Mouse (Mus musculus) layer of hippocampus, adult 2 months (tissue): ENCODE results near the gene Olfr1494. TPM values are rescaled to one million over a fixed set of nuclear protein-coding genes. Genes with fewer than 3 reads are reported as not detected.

Source experiments
- DNase-seq, 2 experiments: peaks; one replicate each; pipeline ENCODE4 v3.0.0; 2022; ENCODE audit warnings: low spot score in 2 of 2
- H3K27ac ChIP-seq: fragments of 200-600 bp; 2 replicates; pipeline ENCODE4 v1.8.1; 2022
- H3K4me3 ChIP-seq: fragments of 200-600 bp; 2 replicates; pipeline ENCODE4 v1.8.1; 2022; ENCODE audit warnings: mild to moderate bottlenecking
- CTCF ChIP-seq: fragments of 200-600 bp; conservative IDR thresholded peaks from 2 replicates; pipeline ENCODE4 v1.8.1; 2022; ENCODE audit warnings: antibody characterized with exemption, mild to moderate bottlenecking, moderate library complexity
- long read RNA-seq, 2 experiments: library from polyadenylated mRNA; stranded (forward); transcript quantifications; one replicate each; pipeline ENCODE4 v2.0.0; 2021; ENCODE audit warnings: borderline mapping rate in 2 of 2
- total RNA-seq, 2 experiments: library from RNA; stranded (reverse); gene quantifications; 2 replicates each; pipeline ENCODE4 v1.2.3; 2021

The Olfr1494 gene
- total RNA-seq = not detected
- long read RNA-seq, experiment 1 = 0 reads
- long read RNA-seq, experiment 2 = 0 reads

DNA sequence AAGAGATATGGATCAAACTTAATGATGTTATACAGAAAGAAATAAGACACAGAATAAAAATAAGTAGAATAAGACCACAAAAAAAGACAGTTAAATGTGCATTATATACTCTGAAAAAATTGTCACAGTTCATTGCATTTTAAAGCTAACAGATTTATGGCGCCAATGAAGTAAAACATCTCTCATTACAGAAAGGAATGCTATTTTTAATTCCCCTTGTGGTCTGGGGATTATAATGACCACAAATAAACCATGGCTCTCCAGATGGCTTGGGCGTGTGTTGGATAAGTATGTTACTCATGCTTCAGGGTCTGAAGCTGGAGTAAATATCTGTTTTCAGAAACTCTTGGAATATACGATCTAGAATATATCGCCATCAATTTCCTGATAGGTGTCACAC, at the start of gene Olfr1494:
Gene Olfr1494 (plus strand): TSS at position 301 of the 400 bp plus-strand sequence.
- Histone ChIP-seq H3K27ac (no peak within 1 kb of the TSS), H3K4me3 (no peak within 1 kb of the TSS)
- TF ChIP-seq CTCF = no peak
- no peak for DNase-seq

GRCm38 (mm10) chr19:13696968-13697367, 42.6 kb upstream of the Olfr1494 start, which contains the start of gene Olfr1491:
TSS of gene Olfr1491 (plus strand) at chr19:13697268.
- no peak for DNase-seq
- no peak within 1 kb of the TSS for H3K4me3 ChIP-seq
- H3K27ac ChIP-seq = no peak within 1 kb of the TSS
- TF ChIP-seq CTCF = no peak

DNA sequence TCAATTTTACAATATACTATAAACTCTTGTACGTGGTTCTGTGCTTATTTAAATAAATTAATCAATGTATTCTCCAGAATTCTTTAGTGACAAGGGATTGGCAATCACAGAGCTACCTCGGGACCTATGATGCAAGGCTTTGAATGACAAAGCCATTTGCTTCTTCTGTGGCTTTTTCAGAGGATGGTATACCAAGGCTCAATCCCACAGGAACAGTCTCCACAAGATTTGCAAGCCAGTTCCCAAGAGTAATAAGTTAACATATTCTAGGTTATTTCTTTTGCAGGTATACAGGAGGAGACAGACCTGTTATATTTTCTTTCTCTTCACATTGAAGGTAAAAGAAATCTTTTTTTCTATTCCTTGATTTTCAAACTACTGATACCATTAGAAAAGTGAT, 16.6 kb upstream of the Olfr1494 start, which contains the start of gene Olfr1493-ps1:
Gene Olfr1493-ps1 (plus strand): TSS at position 301 of the 400 bp plus-strand sequence.
- no peak for DNase-seq
- no peak within 1 kb of the TSS for H3K4me3 ChIP-seq
- no peak within 1 kb of the TSS for H3K27ac ChIP-seq
- no peak for TF ChIP-seq CTCF

GRCm38 (mm10) chr19:13749366-13749765, 9.8 kb downstream of the Olfr1494 start:
- no peak for TF ChIP-seq CTCF
- Histone ChIP-seq H3K27ac (no peak overlapping the region), H3K4me3 (no peak overlapping the region)
- DNase-seq = no peak

GRCm38 (mm10) chr19:13764306-13764705, 24.8 kb downstream of the Olfr1494 start, which contains the start of gene Olfr1495:
TSS of gene Olfr1495 (plus strand) at chr19:13764606.
- no peak for TF ChIP-seq CTCF
- Histone ChIP-seq H3K4me3 (no peak within 1 kb of the TSS), H3K27ac (no peak within 1 kb of the TSS)
- DNase-seq = no peak

DNA sequence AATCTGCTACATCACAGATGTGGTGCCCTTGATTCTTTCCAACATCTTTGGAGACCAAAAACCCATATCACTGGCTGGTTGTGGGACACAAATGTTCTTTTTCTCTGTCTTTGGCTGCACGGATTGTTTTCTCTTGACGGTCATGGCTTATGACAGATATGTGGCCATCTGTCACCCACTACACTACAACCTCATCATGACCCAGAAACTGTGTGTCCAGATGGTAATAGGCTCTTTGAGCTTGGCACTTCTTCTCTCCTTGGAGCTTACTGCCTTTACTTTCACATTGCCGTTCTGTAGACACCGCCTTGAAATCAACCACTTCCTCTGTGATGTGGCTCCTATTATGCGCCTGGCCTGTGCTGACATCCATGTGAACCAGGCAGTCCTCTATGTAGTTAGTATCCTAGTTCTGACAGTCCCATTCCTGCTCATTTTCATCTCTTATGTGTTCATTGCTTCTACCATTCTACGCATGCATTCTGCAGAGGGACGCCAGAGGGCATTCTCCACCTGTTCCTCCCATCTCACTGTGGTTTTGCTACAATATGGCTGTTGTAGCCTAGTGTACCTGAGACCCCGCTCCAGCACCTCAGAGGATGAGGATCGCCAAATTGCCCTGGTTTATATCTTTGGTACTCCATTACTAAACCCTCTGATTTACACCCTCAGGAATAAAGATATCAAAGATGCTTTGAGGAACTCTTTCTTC, 29.2 kb downstream of the Olfr1494 start:
- Histone ChIP-seq H3K27ac (no peak overlapping the region), H3K4me3 (no peak overlapping the region)
- TF ChIP-seq CTCF = peak; percentile 19; the same call in 1 of the 2 replicates
- no peak for DNase-seq

DNA sequence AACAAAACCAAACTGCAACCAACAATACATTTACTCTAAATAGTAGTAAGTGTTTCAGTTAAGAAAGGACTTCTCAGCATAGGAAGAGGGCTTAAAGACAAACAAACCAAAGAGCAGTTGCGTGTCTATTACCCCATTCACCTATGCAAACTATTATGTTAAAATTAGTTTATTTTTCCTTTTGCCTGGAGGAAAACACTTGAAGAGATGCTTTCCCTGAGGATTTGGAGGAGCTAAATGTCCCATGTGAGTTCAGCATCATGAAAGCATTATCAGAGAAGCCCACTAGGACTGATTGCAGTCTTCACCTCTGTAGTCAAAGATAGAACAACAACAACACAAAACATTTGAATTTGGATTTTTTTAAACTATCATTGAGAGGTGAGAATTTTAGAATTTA, 38.0 kb downstream of the Olfr1494 start, which contains the start of gene Olfr1496:
Gene Olfr1496 (plus strand): TSS at position 301 of the 400 bp plus-strand sequence.
- Histone ChIP-seq H3K27ac (no peak within 1 kb of the TSS), H3K4me3 (no peak within 1 kb of the TSS)
- DNase-seq = no peak
- TF ChIP-seq CTCF = no peak

- no peak for TF ChIP-seq CTCF
- no peak within 1 kb of the TSS for H3K27ac ChIP-seq
- no peak within 1 kb of the TSS for H3K4me3 ChIP-seq
- DNase-seq = no peak
Observed at GRCm38 (mm10) chr19:13798102-13798501, 58.6 kb downstream of the Olfr1494 start, which contains the start of gene Olfr1497. TSS of gene Olfr1497 (minus strand) at chr19:13798202.

Other genes starting within 250 kb of the Olfr1494 start
- not detected for gene Olfr1477, start 239.2 kb upstream of the Olfr1494 start, total RNA-seq
- gene Olfr1480, start 211.8 kb upstream of the Olfr1494 start, total RNA-seq = not detected
- not detected for gene Olfr1484, start 156.2 kb upstream of the Olfr1494 start, total RNA-seq
- not detected for gene Olfr1487, start 122.4 kb upstream of the Olfr1494 start, total RNA-seq
- not detected for gene Olfr1489, start 108.1 kb upstream of the Olfr1494 start, total RNA-seq
- not detected for gene Olfr1490, start 88.6 kb upstream of the Olfr1494 start, total RNA-seq
- not detected for gene Olfr1491, start 42.5 kb upstream of the Olfr1494 start, total RNA-seq
- gene Olfr1493-ps1, start 16.4 kb upstream of the Olfr1494 start, total RNA-seq = not detected
- not detected for gene Olfr1495, start 24.9 kb downstream of the Olfr1494 start, total RNA-seq
- not detected for gene Olfr1496, start 38.1 kb downstream of the Olfr1494 start, total RNA-seq
- not detected for gene Olfr1497, start 58.5 kb downstream of the Olfr1494 start, total RNA-seq
- gene Olfr1499, start 79.7 kb downstream of the Olfr1494 start, total RNA-seq = not detected
- gene Olfr1500, start 90.8 kb downstream of the Olfr1494 start, total RNA-seq = not detected
- not detected for gene Olfr1501, start 111.0 kb downstream of the Olfr1494 start, total RNA-seq
- gene Olfr1502, start 122.1 kb downstream of the Olfr1494 start, total RNA-seq = not detected
- gene Olfr1504, start 158.2 kb downstream of the Olfr1494 start, total RNA-seq = not detected
- gene Olfr1505, start 173.8 kb downstream of the Olfr1494 start, total RNA-seq = not detected